Mouse (Mus musculus): Measurements from ENCODE around the gene Gm20388. TPM values are rescaled to one million over a fixed set of nuclear protein-coding genes. Genes with fewer than 3 reads are reported as not detected.

Gene Gm20388
- total RNA-seq, 4 experiments from 2014 or later = 0.17 to 15.1 (median 6.6) TPM

- DNase-seq (ENCODE audit: low spot score in 2 of 2) = no peak
These were observed 2553.3 kb downstream of the Gm20388 start for GRCm38 (mm10) chr8:122463651-122464640.

- DNase-seq (ENCODE audit: low spot score in 2 of 2) = no peak
These were observed 2554.3 kb downstream of the Gm20388 start for GRCm38 (mm10) chr8:122464985-122465384.

- DNase-seq (ENCODE audit: low spot score in 2 of 2) = no peak
These were observed 2557.2 kb downstream of the Gm20388 start for GRCm38 (mm10) chr8:122467816-122468215.

- no peak for DNase-seq (ENCODE audit: low spot score in 2 of 2)
These were observed 2558.8 kb downstream of the Gm20388 start for GRCm38 (mm10) chr8:122469407-122469806.

GRCm38 (mm10) chr8:122469965-122470364 is 2559.3 kb downstream of the Gm20388 start:
- no peak for DNase-seq (ENCODE audit: low spot score in 2 of 2)

- DNase-seq (ENCODE audit: low spot score in 2 of 2) = no peak
These were observed 2560.1 kb downstream of the Gm20388 start for GRCm38 (mm10) chr8:122470691-122471090.

- DNase-seq (ENCODE audit: low spot score in 2 of 2) = no peak
These were observed 2563.3 kb downstream of the Gm20388 start for GRCm38 (mm10) chr8:122473911-122474421.

- DNase-seq (ENCODE audit: low spot score in 2 of 2) = no peak
These were observed 2564.4 kb downstream of the Gm20388 start for GRCm38 (mm10) chr8:122474951-122475560.

GRCm38 (mm10) chr8:122475580-122476320 is 2565.1 kb downstream of the Gm20388 start, which contains the start of the genes Rnf166 and Ctu2:
Rnf166 (minus strand) TSS chr8:122476064.
Ctu2 (plus strand) TSS chr8:122476143.
- DNase-seq (ENCODE audit: low spot score in 2 of 2) = peak; percentile 72 to 87

GRCm38 (mm10) chr8:122482448-122482847 is 2571.8 kb downstream of the Gm20388 start:
- DNase-seq (ENCODE audit: low spot score in 2 of 2) = no peak

GRCm38 (mm10) chr8:122483877-122484276 is 2573.2 kb downstream of the Gm20388 start:
- no peak for DNase-seq (ENCODE audit: low spot score in 2 of 2)

GRCm38 (mm10) chr8:122484831-122485230 is 2574.2 kb downstream of the Gm20388 start:
- DNase-seq (ENCODE audit: low spot score in 2 of 2) = no peak

- DNase-seq (ENCODE audit: low spot score in 2 of 2) = peak in 1 of 2 experiments; percentile 43
These were observed 2577.7 kb downstream of the Gm20388 start for GRCm38 (mm10) chr8:122488387-122488786.

- DNase-seq (ENCODE audit: low spot score in 2 of 2) = no peak
These were observed 2586.5 kb downstream of the Gm20388 start for GRCm38 (mm10) chr8:122497016-122497734.

GRCm38 (mm10) chr8:122497912-122498311 is 2587.3 kb downstream of the Gm20388 start:
- DNase-seq (ENCODE audit: low spot score in 2 of 2) = no peak

- peak in 1 of 2 experiments; percentile 79 for DNase-seq (ENCODE audit: low spot score in 2 of 2)
These were observed 2590.2 kb downstream of the Gm20388 start for GRCm38 (mm10) chr8:122500856-122501255.

GRCm38 (mm10) chr8:122511552-122511951 is 2600.9 kb downstream of the Gm20388 start:
- no peak for DNase-seq (ENCODE audit: low spot score in 2 of 2)

GRCm38 (mm10) chr8:122512392-122512791 is 2601.8 kb downstream of the Gm20388 start:
- no peak for DNase-seq (ENCODE audit: low spot score in 2 of 2)

- DNase-seq (ENCODE audit: low spot score in 2 of 2) = no peak
These were observed 2605.1 kb downstream of the Gm20388 start for GRCm38 (mm10) chr8:122515699-122516098.

- DNase-seq (ENCODE audit: low spot score in 2 of 2) = no peak
These were observed 2607.0 kb downstream of the Gm20388 start for GRCm38 (mm10) chr8:122517541-122518190.
